Mouse (Mus musculus) intestine, postnatal 0 days (tissue): Measurements from ENCODE around the gene Junb. TPM values are rescaled to one million over a fixed set of nuclear protein-coding genes. Genes with fewer than 3 reads are reported as not detected.

Experiments
- ATAC-seq: fragments of 200-750 bp; cut with Nextera tagmentation; 2 replicates; pipeline ENCODE4 v1.8.0; 2017; ENCODE audit warnings: mild to moderate bottlenecking, moderate TSS enrichment, moderate library complexity
- H3K27ac ChIP-seq: fragments of 300-500 bp; sonication (generic); 2 replicates; pipeline ENCODE4 v1.5.1; 2014; ENCODE audit warnings: mild to moderate bottlenecking, low read depth, low read length, moderate library complexity
- H3K27me3 ChIP-seq: fragments of 300-500 bp; sonication (generic); replicated peaks from 2 replicates; pipeline ENCODE4 v1.6.1; 2014; ENCODE audit warnings: low read length, mixed read lengths; ENCODE audit not compliant: control insufficient read depth, insufficient read depth
- H3K36me3 ChIP-seq: fragments of 300-500 bp; sonication (generic); 2 replicates; pipeline ENCODE4 v1.6.1; 2014; ENCODE audit warnings: mild to moderate bottlenecking, moderate library complexity; ENCODE audit not compliant: control insufficient read depth, insufficient read depth
- H3K4me1 ChIP-seq: fragments of 300-500 bp; sonication (generic); replicated peaks from 2 replicates; pipeline ENCODE4 v1.6.1; 2014; ENCODE audit warnings: antibody characterized with exemption, low read length, mixed read lengths; ENCODE audit not compliant: control insufficient read depth, insufficient read depth
- H3K4me2 ChIP-seq: fragments of 300-500 bp; sonication (generic); replicated peaks from 2 replicates; pipeline ENCODE4 v1.6.1; 2014; ENCODE audit warnings: low read depth, mild to moderate bottlenecking, moderate library complexity
- H3K4me3 ChIP-seq: fragments of 300-500 bp; sonication (generic); 2 replicates; pipeline ENCODE4 v1.5.1; 2014; ENCODE audit warnings: low read depth, low read length
- H3K9ac ChIP-seq: fragments of 300-500 bp; sonication (generic); 2 replicates; pipeline ENCODE4 v1.6.1; 2014; ENCODE audit warnings: mild to moderate bottlenecking, low read depth, low read length
- H3K9me3 ChIP-seq: fragments of 300-500 bp; sonication (generic); 2 replicates; pipeline ENCODE4 v1.6.1; 2016; ENCODE audit warnings: mixed run types; ENCODE audit not compliant: control insufficient read depth
- CTCF ChIP-seq: sonication (generic); IDR thresholded peaks from 2 replicates; pipeline ENCODE4 v1.5.1; 2016; ENCODE audit warnings: low read depth, mild to moderate bottlenecking, control low read depth, antibody characterized with exemption, moderate library complexity
- WGBS: fragments of 180-500 bp; shearing (Covaris S2); extraction: QIAGEN DNeasy Blood & Tissue Kit; methylation state at CpG from one replicate; pipeline ENCODE4 v1.1.7; 2014; 5-methylcytosine and 5-hydroxymethylcytosine counted together
- polyA plus RNA-seq: library from polyadenylated mRNA; unstranded; fragments of >200 nt; fragmentation: Nextera tagmentation; extraction: Ambion mirVana; gene quantifications from 2 replicates; pipeline ENCODE4 v1.2.1, GENCODE M21; 2015

The Junb gene
- polyA plus RNA-seq, result 42.8 and 47.6 TPM in 2 replicates

GRCm38 (mm10) chr8:84978248-84978940, at the start of gene Junb:
Junb (minus strand) TSS chr8:84978718.
- Histone ChIP-seq H3K9me3 (no peaks in the 10 kb centered on the region), H3K27me3 (no peaks in the 10 kb centered on the region), H3K27ac (peak within 1 kb of the TSS; percentile 97), H3K4me2 (peak within 1 kb of the TSS; percentile 96), H3K9ac (peak within 1 kb of the TSS; percentile 87), H3K4me1 (peaks cover 30% of the 10 kb centered on the region), H3K4me3 (peak within 1 kb of the TSS; percentile 80), H3K36me3 (no peaks in the 10 kb centered on the region)
- TF ChIP-seq CTCF, result no peak
- WGBS, result under 1% methylated on average over 63 of the region's 63 CpGs
- ATAC-seq, result peak; percentile 23

GRCm38 (mm10) chr8:85027922-85028321, 49.4 kb upstream of the Junb start:
- Histone ChIP-seq H3K4me2 (peak overlapping the region; percentile 91), H3K4me3 (peak overlapping the region; percentile 99), H3K4me1 (0 out of 2 replicates have a peak, but pooled peaks cover 5% of the 10 kb centered on the region), H3K27ac (no peak overlapping the region), H3K36me3 (peaks cover 33% of the 10 kb centered on the region), H3K27me3 (no peaks in the 10 kb centered on the region), H3K9me3 (no peaks in the 10 kb centered on the region), H3K9ac (peak overlapping the region; percentile 96)
- WGBS, result 7% methylated on average over 2 of the region's 2 CpGs
- TF ChIP-seq CTCF, result peak; percentile 36; the same call in 1 of the 2 replicates
- ATAC-seq, result no peak

- WGBS, result 1% methylated on average over 13 of the region's 13 CpGs
- H3K4me3 ChIP-seq, result peak overlapping the region; percentile 99
- peak overlapping the region; percentile 93 for H3K27ac ChIP-seq
- 0 out of 2 replicates have a peak, but pooled peaks cover 5% of the 10 kb centered on the region for H3K4me1 ChIP-seq
- no peaks in the 10 kb centered on the region for H3K27me3 ChIP-seq
- no peak for TF ChIP-seq CTCF
- H3K9me3 ChIP-seq, result no peaks in the 10 kb centered on the region
- peak overlapping the region; percentile 96 for H3K9ac ChIP-seq
- ATAC-seq, result no peak
- peaks cover 35% of the 10 kb centered on the region for H3K36me3 ChIP-seq
- peak overlapping the region; percentile 91 for H3K4me2 ChIP-seq
Measured at GRCm38 (mm10) chr8:85027516-85027855, 49.0 kb upstream of the Junb start.

GRCm38 (mm10) chr8:85026670-85027515, 48.4 kb upstream of the Junb start, which contains the start of gene Trir:
Trir (plus strand) TSS chr8:85026823.
- H3K27ac ChIP-seq, result peak within 1 kb of the TSS; percentile 93
- H3K27me3 ChIP-seq, result no peaks in the 10 kb centered on the region
- no peak for TF ChIP-seq CTCF
- peak within 1 kb of the TSS; percentile 91 for H3K4me2 ChIP-seq
- no peaks in the 10 kb centered on the region for H3K9me3 ChIP-seq
- peaks cover 35% of the 10 kb centered on the region for H3K36me3 ChIP-seq
- WGBS, result under 1% methylated on average over 72 of the region's 75 CpGs
- peak within 1 kb of the TSS; percentile 96 for H3K9ac ChIP-seq
- H3K4me1 ChIP-seq, result 0 out of 2 replicates have a peak, but pooled peaks cover 5% of the 10 kb centered on the region
- ATAC-seq, result peak; percentile 78
- peak within 1 kb of the TSS; percentile 99 for H3K4me3 ChIP-seq

- ATAC-seq, result peak; percentile 89
- WGBS, result 2% methylated on average over 30 of the region's 30 CpGs
- no peak for TF ChIP-seq CTCF
Measured at GRCm38 (mm10) chr8:85025098-85025932, 46.8 kb upstream of the Junb start, which contains the start of gene Asna1. Asna1 (minus strand) TSS chr8:85025281.

More at GRCm38 (mm10) chr8:85025098-85025932, 46.8 kb upstream of the Junb start, which contains the start of gene Asna1:
- Histone ChIP-seq H3K9ac (peak within 1 kb of the TSS; percentile 72), H3K27me3 (no peaks in the 10 kb centered on the region), H3K4me3 (peak within 1 kb of the TSS; percentile 87), H3K4me2 (peak within 1 kb of the TSS; percentile 91), H3K4me1 (0 out of 2 replicates have a peak, but pooled peaks cover 5% of the 10 kb centered on the region), H3K9me3 (no peaks in the 10 kb centered on the region), H3K27ac (peak within 1 kb of the TSS; percentile 74), H3K36me3 (peaks cover 33% of the 10 kb centered on the region)
